Mouse (Mus musculus) lung, postnatal 0 days (tissue): ENCODE data around the gene Mylk. TPM values are rescaled to one million over a fixed set of nuclear protein-coding genes. Genes with fewer than 3 reads are reported as not detected.

ENCODE experiments used
- ATAC-seq: fragments of 200-750 bp; cut with Nextera tagmentation; 2 replicates; pipeline ENCODE4 v1.8.0; 2017; ENCODE audit warnings: moderate library complexity
- DNase-seq: peaks from one replicate; pipeline ENCODE4 v3.0.0-alpha.2; 2016; ENCODE audit warnings: low spot score
- H3K27ac ChIP-seq: fragments of 300-500 bp; sonication (generic); 2 replicates; pipeline ENCODE4 v1.5.1; 2014; ENCODE audit warnings: antibody characterized with exemption, mild to moderate bottlenecking, low read length, mixed read lengths
- H3K27me3 ChIP-seq: fragments of 300-500 bp; sonication (generic); replicated peaks from 2 replicates; pipeline ENCODE4 v1.6.1; 2014; ENCODE audit warnings: low read length, mixed read lengths; ENCODE audit not compliant: insufficient read depth
- H3K36me3 ChIP-seq: fragments of 300-500 bp; sonication (generic); 2 replicates; pipeline ENCODE4 v1.6.1; 2014; ENCODE audit warnings: low read length, mixed read lengths; ENCODE audit not compliant: insufficient read depth
- H3K4me1 ChIP-seq: fragments of 300-500 bp; sonication (generic); 2 replicates; pipeline ENCODE4 v1.6.1; 2014; ENCODE audit warnings: antibody characterized with exemption, low read depth, low read length, mixed read lengths; ENCODE audit not compliant: insufficient read depth
- H3K4me2 ChIP-seq: fragments of 300-500 bp; sonication (generic); replicated peaks from 2 replicates; pipeline ENCODE4 v1.6.1; 2014; ENCODE audit warnings: low read depth, mild to moderate bottlenecking, low read length, moderate library complexity, mixed read lengths
- H3K4me3 ChIP-seq: fragments of 300-500 bp; sonication (generic); 2 replicates; pipeline ENCODE4 v1.5.1; 2014; ENCODE audit warnings: low read depth, low read length
- H3K9ac ChIP-seq: fragments of 300-500 bp; sonication (generic); replicated peaks from 2 replicates; pipeline ENCODE4 v1.6.1; 2014; ENCODE audit warnings: low read depth, mild to moderate bottlenecking
- H3K9me3 ChIP-seq: fragments of 300-500 bp; sonication (generic); 2 replicates; pipeline ENCODE4 v1.6.1; 2016; ENCODE audit warnings: low read length, mixed read lengths
- CTCF ChIP-seq: IDR thresholded peaks from 2 replicates; pipeline ENCODE4 v1.5.1; 2016; ENCODE audit warnings: antibody characterized with exemption, mild to moderate bottlenecking
- EP300 ChIP-seq: IDR thresholded peaks from 2 replicates; pipeline ENCODE4 v1.6.1; 2016; ENCODE audit warnings: antibody characterized with exemption, mild to moderate bottlenecking, control low read depth
- WGBS: fragments of 180-500 bp; shearing (Covaris S2); extraction: QIAGEN DNeasy Blood & Tissue Kit; methylation state at CpG from one replicate; pipeline ENCODE4 v1.1.7; 2014; 5-methylcytosine and 5-hydroxymethylcytosine counted together
- polyA plus RNA-seq: library from polyadenylated mRNA; unstranded; fragments of >200 nt; fragmentation: Nextera tagmentation; extraction: Ambion mirVana; gene quantifications from 2 replicates; pipeline ENCODE4 v1.2.1, GENCODE M21; 2015

Gene Mylk
- polyA plus RNA-seq, 1 experiment from 2014 or later, result 55.7 TPM

- Histone ChIP-seq H3K4me1 (peaks cover 6% of the 10 kb centered on the region; the same call in 1 of the 2 replicates), H3K27me3 (no peaks in the 10 kb centered on the region), H3K9ac (no peak overlapping the region), H3K36me3 (0 out of 2 replicates have a peak, but pooled peaks cover 4% of the 10 kb centered on the region), H3K4me3 (no peak overlapping the region), H3K4me2 (no peak overlapping the region), H3K27ac (no peak overlapping the region), H3K9me3 (no peaks in the 10 kb centered on the region)
- WGBS, result 41% methylated on average over 4 of the region's 4 CpGs
- ATAC-seq (no peak), DNase-seq (no peak)
- TF ChIP-seq CTCF (no peak), EP300 (no peak)
Observed at GRCm38 (mm10) chr16:34997052-34997451, 252.0 kb downstream of the Mylk start.

- ATAC-seq, result peak; percentile 21; the same call in 1 of the 2 replicates
- Histone ChIP-seq H3K4me3 (no peak overlapping the region), H3K27ac (no peak overlapping the region), H3K4me1 (peaks cover 6% of the 10 kb centered on the region; the same call in 1 of the 2 replicates), H3K36me3 (0 out of 2 replicates have a peak, but pooled peaks cover 4% of the 10 kb centered on the region), H3K4me2 (no peak overlapping the region), H3K9ac (no peak overlapping the region), H3K9me3 (no peaks in the 10 kb centered on the region), H3K27me3 (no peaks in the 10 kb centered on the region)
- peak; percentile 29 for DNase-seq
- WGBS, result 51% methylated on average over 10 of the region's 10 CpGs
- no peak for TF ChIP-seq EP300
- TF ChIP-seq CTCF, result no peak
Observed at GRCm38 (mm10) chr16:34997576-34997975, 252.6 kb downstream of the Mylk start.

- H3K27me3 ChIP-seq, result no peaks in the 10 kb centered on the region
- ATAC-seq (no peak), DNase-seq (no peak)
- no peak overlapping the region for H3K4me2 ChIP-seq
- no peak for TF ChIP-seq CTCF
- no peak for TF ChIP-seq EP300
- WGBS, result 79% methylated on average over 3 of the region's 3 CpGs
- 0 out of 2 replicates have a peak, but pooled peaks cover 2% of the 10 kb centered on the region for H3K36me3 ChIP-seq
- peaks cover 6% of the 10 kb centered on the region; the same call in 1 of the 2 replicates for H3K4me1 ChIP-seq
- H3K9me3 ChIP-seq, result no peaks in the 10 kb centered on the region
- H3K9ac ChIP-seq, result no peak overlapping the region
- no peak overlapping the region for H3K4me3 ChIP-seq
- H3K27ac ChIP-seq, result no peak overlapping the region
Observed at GRCm38 (mm10) chr16:34999016-34999415, 254.0 kb downstream of the Mylk start.

GRCm38 (mm10) chr16:34999986-35000385, 255.0 kb downstream of the Mylk start:
- Histone ChIP-seq H3K9ac (no peak overlapping the region), H3K9me3 (no peaks in the 10 kb centered on the region), H3K36me3 (no peaks in the 10 kb centered on the region), H3K4me3 (no peak overlapping the region), H3K27me3 (no peaks in the 10 kb centered on the region), H3K4me2 (no peak overlapping the region), H3K27ac (no peak overlapping the region), H3K4me1 (peaks cover 6% of the 10 kb centered on the region; the same call in 1 of the 2 replicates)
- 53% methylated on average over 11 of the region's 11 CpGs for WGBS
- ATAC-seq (no peak), DNase-seq (no peak)
- TF ChIP-seq EP300, result no peak
- TF ChIP-seq CTCF, result no peak

- no peaks in the 10 kb centered on the region for H3K27me3 ChIP-seq
- H3K4me3 ChIP-seq, result no peak overlapping the region
- WGBS, result 25% methylated on average over 9 of the region's 10 CpGs
- H3K27ac ChIP-seq, result no peak overlapping the region
- no peaks in the 10 kb centered on the region for H3K36me3 ChIP-seq
- DNase-seq (no peak), ATAC-seq (no peak)
- TF ChIP-seq EP300 (no peak), CTCF (no peak)
- no peaks in the 10 kb centered on the region for H3K9me3 ChIP-seq
- H3K4me1 ChIP-seq, result 0 out of 2 replicates have a peak, but pooled peaks cover 3% of the 10 kb centered on the region
- no peak overlapping the region for H3K9ac ChIP-seq
- H3K4me2 ChIP-seq, result no peak overlapping the region
Observed at GRCm38 (mm10) chr16:35000923-35001560, 256.0 kb downstream of the Mylk start.

- no peak for DNase-seq
- no peak overlapping the region for H3K27ac ChIP-seq
- no peaks in the 10 kb centered on the region for H3K9me3 ChIP-seq
- 69% methylated on average over 5 of the region's 5 CpGs for WGBS
- no peaks in the 10 kb centered on the region for H3K27me3 ChIP-seq
- ATAC-seq, result no peak
- H3K4me1 ChIP-seq, result no peaks in the 10 kb centered on the region
- no peak overlapping the region for H3K9ac ChIP-seq
- H3K4me2 ChIP-seq, result no peak overlapping the region
- no peak for TF ChIP-seq CTCF
- no peak for TF ChIP-seq EP300
- H3K36me3 ChIP-seq, result no peaks in the 10 kb centered on the region
- H3K4me3 ChIP-seq, result no peak overlapping the region
Observed at GRCm38 (mm10) chr16:35004356-35004755, 259.3 kb downstream of the Mylk start.
